Mouse (Mus musculus): ENCODE data around the gene Clybl.

Gene Clybl

DNA sequence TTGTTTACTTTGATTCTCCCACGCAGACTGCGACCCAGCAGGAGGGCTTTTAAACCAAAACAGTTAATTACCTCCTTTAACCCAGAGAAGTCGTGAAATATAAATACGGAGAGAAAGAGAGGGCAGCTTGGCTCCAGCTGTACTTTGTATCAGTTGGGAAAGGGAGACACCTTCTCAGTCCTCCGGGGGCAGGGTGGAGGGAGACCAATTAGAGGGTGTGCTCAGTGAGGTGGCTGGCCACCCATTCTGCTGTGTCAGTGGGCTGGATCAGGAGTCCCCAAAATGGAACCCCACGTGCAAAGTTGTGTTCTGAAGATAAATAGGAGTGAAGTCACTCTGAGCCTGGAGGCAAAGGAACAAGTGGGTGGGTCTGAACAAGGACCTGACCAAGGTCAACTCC is 181.7 kb downstream of the Clybl start:
- no peak for DNase-seq (ENCODE audit: low spot score)

DNA sequence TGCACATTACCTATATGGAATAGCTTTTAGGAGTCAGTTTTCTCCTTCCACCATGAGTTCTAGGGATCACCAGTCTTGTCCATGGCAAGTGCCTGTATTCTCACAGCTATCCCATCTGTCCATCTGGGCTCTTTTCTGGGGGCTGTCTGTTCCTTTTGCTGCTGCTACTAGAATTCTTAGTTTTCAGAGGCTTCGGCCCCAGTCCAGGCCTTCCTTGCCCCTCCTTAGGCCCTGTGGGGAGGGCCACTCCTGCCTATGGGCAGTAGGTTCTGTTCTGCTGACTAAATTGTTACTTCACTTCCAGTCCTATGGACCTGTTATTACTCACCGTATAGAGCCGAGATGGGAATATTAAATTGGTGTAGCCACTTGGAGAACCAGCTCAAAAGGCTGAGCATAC is 182.5 kb downstream of the Clybl start:
- DNase-seq (ENCODE audit: low spot score) = no peak

DNA sequence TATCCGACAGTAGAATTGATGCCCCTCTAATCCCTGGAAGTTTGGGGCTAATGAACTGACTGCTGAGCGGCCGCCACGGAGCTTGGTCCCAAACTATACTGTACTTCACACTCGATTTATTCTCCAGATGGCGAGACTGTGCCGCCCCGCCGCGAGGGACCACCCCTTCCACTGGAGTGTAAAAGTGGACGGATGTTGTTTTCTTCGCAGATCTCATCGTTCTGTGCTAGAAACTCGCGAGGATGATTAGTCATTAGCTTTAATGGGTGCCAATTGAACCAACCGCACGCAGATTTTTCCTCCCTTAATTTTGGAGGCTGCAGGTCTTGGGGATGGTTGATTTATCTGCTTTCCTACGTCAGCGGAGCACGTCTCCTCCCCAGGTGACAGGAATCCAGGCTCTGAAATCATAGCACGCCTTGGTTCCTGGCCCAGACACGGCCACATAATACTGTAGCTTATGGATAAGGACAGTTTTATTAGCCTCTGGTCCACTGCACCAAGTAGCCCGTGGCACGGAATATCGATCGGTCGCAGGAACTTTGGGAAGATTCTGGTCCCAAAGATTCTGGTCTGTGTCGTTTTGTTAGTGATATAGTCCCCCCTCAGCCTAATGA is 185.9 kb downstream of the Clybl start:
- no peak for DNase-seq (ENCODE audit: low spot score)

DNA sequence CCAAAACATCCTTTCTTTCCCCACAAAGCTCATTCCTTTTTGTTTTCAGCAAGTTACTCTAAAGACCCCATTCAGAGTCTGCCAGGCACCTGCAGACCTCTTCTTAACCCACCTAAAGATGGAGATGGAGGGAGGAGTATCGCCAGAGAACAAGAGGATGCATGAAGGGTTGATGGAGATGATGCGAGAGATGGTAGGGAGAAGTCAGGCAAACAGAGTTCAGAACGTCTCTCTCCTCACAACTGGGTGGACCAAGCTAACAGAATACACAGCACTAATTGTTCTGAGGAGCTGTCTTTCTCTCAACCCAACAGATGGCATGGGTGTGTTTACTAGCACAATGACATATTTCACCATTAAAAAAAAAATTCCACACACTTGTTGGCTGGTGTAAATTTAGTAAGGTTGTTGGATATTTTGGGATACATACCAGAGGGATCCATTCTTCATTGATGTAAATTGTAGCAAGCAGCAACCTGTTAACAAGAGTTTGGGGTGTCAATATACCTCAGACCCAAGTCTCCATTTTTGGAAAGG is 186.4 kb downstream of the Clybl start:
- no peak for DNase-seq (ENCODE audit: low spot score)

DNA sequence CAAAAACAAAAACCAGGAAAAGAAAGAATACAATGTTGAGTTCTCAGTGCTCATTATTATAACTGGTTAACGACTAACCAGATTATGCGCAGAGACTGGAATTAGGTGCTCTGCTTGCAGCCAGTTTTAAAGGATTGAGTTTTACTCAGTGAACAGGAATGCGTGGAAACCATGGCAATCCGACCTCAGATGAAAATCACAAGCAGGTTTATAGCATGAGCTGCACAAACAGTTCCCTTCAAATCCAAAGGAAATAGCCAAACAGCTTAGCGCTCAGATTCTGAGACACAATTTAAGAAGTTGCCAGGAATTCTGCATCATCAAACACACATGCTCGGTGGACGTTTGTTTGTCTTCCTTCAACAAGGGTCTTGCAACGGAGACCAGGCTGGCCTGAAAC is 187.0 kb downstream of the Clybl start:
- no peak for DNase-seq (ENCODE audit: low spot score)

DNA sequence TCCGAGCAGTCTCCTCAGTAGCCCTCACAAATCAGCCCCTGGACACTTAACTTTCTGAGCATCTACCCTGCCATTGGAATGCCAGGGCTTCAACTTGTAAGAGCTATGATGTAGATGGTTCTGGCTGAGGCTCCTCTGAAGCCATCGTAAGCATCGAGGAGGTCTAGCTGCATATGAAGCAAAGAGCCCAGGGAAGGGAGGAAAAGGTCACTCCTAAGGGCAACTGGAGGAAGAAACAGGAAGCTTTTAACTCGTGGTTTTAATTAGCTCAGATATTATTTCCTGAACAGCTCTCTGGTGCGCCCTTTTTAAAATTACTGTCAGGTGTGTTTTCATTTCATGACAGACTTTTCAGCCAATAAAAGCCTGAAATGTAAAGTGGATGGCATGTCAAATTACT is 190.5 kb downstream of the Clybl start:
- no peak for DNase-seq (ENCODE audit: low spot score)

DNA sequence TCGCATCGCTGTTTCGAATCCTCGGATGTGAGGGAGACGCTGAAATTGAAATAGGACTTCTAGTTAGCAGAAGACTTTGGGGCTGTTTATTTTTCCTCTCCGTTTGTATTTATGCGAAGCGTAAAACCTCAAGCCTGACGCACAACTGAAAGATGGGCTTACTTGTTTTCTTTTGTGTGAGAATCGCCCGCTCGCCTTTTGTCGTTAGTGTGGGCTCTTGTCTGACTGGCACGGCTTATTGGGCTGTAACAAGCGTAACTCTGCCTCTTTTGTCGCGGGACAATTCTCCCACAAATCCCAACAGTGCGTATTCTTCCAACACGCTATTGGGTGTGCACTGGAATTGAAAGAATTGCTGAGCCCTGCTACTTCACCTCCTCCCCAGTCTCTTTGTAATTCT is 192.0 kb downstream of the Clybl start:
- no peak for DNase-seq (ENCODE audit: low spot score)

DNA sequence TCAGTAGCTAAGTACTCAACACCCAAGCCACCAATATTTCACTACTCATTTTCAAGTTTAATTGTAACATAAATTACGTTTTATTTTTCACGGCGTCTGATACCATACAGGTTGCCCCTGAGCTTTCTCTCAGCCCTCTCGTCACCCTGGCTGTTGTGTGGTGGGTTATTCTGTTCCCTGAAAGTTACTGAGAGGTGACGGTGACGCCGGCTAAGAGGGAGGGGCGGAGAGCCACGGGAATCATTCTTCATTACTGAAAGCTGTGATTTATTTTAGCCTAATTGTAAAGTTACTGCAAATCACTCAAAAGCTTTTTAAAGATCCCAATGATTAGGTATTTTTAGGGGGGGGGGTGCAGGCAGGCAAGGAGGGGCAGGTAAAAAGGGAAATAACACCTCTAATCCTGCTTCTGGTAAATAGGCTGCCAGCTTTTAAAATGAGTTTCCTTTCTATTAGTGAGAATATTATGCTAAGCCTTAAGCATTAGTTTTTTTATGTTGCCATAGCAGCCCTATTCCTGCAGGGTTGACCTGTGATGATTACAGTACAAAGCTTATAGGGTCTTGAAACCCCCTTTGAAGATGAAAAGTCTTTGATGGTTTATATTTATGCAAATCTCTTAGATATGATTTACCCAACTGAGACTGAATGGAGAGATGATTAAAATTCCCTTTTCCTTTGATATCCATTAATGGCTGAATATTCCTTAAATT is 192.9 kb downstream of the Clybl start:
- DNase-seq (ENCODE audit: low spot score) = no peak

DNA sequence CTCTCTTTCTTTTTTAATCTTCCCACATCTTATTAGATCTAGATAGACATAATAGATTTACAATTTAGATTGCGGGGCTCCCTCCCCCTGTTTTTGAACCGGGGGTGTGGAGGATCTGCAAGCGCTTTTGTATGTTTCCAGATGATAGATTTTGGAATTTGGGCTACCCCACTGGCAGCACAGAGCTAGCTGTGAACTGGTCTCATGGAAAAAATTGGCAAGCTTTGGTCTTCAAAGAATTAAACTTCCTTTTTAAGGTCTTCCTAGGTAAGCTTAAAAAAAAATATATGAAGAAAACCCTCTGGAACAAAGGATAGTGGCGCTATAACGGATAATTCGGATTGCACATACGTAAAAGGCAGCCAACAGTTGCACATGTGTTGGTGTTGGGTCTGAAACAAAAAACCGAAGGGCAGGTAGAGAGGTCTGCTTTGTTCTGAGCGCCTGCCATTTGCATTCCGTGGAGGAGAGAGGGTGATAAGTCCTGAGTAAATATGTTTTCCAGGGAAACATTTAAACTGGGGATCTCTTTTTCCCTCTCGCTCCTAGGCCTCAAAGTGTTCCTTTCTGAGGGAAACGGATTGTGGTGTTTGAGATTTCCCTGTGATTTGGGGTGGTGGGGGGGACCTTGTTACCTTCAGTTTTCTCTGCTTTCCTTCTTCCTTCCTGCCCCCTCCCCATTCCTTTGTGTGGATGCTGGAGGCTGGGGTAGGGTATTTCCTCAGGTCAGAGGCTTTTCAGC is 193.7 kb downstream of the Clybl start:
- no peak for DNase-seq (ENCODE audit: low spot score)

DNA sequence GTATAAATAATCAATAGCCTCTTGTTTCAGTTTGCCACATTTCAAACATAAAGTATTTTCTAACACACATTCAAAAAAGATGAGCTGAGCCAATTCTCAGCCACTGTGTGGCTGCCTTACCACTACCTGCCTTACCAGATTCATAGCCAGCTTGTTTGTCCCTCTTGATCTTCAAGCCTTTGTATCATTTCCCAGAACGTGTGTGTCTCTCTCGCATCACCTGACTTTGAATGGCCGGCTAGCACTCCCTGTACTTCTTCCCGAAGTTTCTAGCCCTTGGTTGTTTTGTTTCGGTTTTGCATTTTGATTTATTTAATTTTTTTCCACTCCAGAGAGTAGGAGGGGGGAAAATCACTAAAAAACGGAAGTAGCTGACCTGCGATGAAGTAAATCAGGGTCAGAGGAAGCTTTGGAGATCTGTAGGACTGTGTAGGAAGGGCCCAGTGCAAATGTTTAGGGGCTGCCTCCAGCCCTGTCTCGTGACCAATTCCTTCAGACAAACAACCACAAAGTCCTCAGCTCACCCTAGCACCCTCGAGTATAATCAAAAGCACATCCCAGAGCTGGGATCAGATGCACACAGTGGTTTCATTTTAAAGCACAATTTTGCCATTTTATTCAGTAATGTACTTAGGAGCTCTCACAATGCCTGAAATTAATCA is 195.1 kb downstream of the Clybl start:
- no peak for DNase-seq (ENCODE audit: low spot score)

DNA sequence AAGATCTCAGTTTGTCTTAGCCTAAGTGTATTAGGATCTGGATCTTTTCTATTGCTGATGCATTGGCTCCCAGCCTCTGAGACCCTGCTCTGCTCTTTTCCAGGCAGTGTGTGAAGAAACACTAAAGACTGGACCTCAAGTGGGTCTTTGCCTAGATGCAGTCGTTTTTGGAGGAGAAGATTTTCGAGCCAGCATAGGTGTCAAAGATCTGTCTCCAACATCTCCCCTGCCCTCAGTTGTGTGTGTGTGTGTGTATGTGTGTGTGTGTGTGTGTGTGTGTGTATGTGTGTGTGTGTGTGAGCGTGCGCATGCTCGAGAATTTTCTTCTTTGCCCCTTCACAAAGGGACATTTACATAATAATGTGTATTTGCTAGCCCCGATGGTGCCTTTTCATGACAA is 196.2 kb downstream of the Clybl start:
- DNase-seq (ENCODE audit: low spot score) = no peak

DNA sequence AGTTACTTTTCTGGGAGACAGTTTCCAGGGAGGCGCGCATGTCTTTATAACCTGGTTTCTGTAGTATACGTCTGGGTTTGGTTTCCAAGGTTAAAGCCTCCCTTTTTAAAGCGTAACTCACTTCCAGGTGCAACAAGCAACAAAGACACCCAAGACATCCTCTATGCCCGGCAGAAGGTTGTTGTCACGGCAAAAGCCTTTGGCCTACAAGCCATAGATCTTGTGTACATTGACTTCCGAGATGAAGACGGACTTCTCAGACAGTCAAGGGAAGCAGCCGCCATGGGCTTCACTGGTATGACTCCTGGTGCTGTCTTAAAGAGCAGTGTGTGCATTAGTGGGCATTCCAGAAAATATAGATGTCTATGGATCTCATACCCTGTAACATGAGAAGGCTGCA is 197.6 kb downstream of the Clybl start:
- no peak for DNase-seq (ENCODE audit: low spot score)

DNA sequence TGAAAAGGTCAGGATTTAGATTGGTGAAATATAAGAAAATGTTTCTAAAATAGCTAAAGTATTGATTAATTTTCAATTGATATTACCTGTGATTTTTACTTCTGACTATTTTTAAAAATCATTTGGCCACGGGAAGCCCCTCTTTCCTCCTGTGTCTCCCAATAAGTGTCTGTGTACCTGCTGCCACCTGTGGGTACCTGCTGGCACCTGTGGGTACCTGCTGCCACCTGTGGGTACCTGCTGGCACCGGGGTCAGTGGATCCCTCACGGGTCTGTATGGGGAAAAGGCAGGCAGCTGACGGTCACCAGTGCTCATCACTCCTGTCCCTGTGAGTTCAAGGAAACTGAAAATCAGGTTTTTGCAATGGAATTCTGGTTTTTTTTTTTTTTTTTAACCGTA is 198.5 kb downstream of the Clybl start:
- DNase-seq (ENCODE audit: low spot score) = no peak

DNA sequence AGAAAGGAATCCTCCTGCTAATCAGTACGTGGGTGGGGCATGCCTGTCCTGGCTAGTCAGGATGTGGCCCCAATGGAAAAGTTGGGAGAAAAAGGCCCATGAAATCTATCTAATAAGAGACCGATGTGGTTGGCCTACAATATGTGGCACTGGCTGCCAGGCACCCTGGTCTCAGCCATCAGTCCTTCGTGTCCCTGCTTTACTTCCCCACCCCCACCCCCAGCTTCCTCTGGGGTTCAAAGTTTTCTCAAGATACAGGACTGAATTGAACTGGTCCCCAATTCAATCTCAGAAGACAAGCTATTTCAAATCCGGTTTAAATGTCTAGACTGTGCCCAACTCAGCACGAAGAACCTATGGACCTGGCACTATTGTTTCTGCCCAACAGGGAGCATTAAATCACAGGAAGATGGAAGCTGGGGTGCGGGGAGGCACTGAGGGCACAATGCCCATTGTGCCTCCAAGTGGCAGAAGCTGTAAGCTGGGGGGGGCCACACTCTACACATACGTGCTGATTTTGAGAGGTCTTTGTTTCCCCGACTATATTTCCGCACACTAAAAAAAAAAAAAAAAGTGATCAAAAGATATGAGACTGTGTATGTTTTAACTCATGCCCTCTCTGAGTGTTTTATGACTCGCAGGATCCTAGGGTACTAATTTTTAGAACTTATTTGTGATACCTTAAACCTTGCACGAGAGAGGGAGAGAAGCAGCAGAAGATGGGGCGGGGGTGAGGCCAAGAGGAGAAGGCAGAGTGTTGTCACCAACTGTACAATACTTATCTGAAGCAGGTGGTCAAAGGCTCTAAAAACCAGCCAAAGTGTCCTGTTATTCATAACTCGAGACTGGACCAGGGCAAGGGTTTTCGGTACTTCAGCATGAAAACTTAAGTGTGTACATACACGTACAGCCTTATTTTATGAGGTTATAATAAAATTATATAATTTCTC is 199.7 kb downstream of the Clybl start:
- DNase-seq (ENCODE audit: low spot score) = no peak

DNA sequence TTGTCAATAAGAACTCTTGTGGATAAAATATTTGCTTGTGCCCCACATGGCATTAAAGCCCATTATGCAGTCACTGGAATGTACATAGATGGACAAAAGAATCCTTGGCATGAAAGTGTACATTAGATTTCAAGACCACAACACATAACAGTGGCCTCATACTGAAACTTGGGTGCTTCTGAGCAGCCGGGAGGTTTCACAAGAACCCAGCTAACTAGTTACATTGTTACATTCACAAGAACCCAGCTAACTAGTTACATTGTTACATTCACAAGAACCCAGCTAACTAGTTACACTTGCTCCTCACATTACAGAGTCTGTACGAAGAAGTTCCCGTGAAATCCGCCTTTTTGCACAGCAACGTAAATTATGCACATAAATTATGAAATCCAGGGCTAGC is 200.8 kb downstream of the Clybl start:
- no peak for DNase-seq (ENCODE audit: low spot score)

DNA sequence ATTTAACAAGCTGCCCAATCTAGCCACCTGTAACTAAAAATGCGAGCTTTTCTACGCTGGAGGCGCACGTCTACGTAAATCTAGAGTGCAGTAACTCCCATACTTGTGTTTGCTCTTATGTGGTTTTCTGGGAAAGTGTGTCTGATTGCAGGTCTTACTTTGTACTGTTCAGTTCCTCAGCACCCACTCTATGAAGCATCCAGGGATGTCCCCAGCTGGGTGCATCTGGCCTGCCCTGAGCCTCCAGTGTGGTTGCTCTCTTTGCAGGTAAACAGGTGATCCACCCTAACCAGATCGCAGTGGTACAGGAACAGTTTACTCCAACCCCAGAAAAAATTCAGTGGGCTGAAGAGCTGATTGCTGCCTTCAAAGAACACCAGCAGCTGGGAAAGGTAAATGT is 202.4 kb downstream of the Clybl start:
- no peak for DNase-seq (ENCODE audit: low spot score)

DNA sequence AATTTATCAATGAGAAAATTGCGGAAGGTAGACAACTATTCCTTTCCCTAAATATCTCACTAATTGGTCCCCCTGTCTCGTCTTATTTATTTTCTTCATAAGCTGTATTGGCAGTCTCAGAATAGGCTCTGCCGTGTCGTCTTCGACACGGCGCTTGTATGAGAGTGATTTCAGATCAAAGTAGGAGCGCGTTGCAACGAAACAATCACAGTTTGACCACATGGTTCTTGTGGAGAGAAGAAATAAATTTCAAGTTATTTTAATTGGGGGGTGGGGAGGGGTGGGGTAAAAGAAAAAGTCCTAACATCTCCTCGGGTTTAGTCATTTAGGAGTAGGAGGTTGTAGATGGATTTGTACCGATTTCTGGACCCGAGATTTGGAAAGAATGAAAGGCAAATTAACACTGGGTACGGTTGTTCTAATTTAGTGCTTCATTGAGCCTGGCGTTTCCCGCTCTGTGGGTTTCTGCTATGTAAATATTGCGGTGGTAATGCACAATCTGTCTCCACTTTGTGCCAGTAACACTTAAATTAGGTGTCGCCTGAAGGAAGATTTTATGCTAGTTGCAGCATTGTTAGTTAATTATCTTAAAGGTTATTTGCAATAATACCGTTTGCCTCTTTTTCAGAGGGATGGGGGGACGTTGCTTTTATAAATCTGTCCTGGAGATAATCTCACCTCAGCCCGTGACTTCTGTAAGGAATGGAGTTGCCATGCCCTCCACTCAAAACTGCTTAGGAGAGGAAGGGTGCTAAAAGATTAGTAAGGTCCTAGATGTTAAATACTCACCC is 203.1 kb downstream of the Clybl start:
- DNase-seq (ENCODE audit: low spot score) = no peak

DNA sequence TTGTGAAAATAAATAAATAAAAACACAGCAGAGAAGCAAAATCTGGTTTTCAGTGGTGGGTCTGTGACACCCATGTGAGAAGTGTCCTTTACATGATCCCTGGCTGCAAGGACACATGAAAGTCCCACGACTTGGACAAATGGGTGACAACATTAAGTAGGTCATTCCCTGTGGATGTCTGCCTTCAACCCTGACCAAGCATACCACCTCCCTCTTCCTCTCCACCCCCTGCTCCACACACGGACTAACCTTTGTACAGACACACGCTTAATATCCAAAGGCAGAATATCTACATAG is 203.7 kb downstream of the Clybl start:
- DNase-seq (ENCODE audit: low spot score) = no peak

DNA sequence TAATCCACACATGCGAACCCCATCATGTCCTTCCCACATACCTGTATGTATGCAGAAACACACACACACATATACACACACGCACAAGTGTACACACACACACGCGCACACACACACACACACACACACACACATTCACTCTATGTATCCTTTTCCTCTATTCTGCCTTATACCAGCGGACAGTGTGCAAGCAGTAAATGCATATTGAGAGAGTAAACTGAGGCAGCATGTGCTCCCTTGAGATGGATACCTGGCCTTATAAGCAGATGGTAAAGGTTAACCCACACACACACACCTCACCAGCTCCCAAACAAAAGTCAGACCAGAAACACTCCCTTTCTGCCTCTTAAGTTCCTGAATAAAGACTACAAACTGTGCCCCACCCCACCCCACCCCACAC is 204.3 kb downstream of the Clybl start:
- no peak for DNase-seq (ENCODE audit: low spot score)

DNA sequence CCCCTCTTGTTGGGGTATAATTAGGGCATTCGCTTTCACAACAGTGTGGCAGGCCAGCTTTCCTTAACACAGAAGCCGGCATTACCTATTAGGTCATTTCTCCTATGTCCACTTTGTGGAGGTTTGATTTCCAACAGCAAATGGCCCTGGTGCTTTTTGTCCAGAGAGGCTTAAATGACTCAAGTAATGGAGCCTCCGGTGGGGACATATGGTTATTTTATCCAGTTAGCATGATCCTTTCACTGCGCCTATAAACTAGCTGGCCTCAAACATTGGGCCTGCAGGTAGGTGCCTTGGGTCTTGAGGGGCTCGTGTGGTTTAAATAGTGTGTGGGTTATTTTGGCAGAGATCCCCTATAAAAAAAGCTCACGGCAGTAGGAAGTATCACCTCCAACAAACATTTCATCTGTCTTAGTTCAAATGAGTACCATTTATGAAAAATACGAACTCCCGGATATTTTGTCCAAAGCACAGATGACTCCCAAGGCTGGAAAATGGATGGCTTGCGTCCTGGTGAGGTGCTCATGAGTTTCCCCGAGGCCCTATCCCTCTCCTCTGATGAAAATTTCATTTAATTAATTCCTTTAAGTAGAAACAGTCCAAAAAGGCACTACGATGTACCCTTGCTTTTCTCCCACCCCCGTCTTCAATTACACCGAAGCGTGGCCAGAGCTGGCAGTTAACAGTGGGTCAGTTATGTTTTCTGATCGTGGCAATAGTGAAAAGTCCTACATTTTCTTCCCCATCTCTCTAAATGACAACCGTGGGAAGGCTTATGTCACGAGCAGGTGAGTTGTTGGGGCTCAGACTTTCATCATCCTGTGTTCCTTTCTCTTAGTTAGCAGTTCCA is 205.0 kb downstream of the Clybl start:
- DNase-seq (ENCODE audit: low spot score) = no peak

Measured in testis, postnatal 10 days (tissue).